Mouse (Mus musculus): ENCODE measurements around the gene Lasp1. TPM values are rescaled to one million over a fixed set of nuclear protein-coding genes. Genes with fewer than 3 reads are reported as not detected.

Lasp1 gene
- polyA plus RNA-seq, 1 experiment from 2014 or later = 499 TPM

GRCm38 (mm10) chr11:97801409-97802193 is 2.8 kb downstream of the Lasp1 start:
- 71% methylated on average over 8 of the region's 8 CpGs for WGBS (ENCODE audit: missing documents)
- Histone ChIP-seq H3K4me3 (ENCODE audit: inconsistent target) (peak overlapping the region; percentile 98), H3K27ac (peak overlapping the region; percentile 98), H3K79me2 (ENCODE audit: inconsistent target) (peaks cover 68% of the 10 kb centered on the region), H3K36me3 (ENCODE audit: inconsistent target) (peaks cover 8% of the 10 kb centered on the region; the same call in 1 of the 2 replicates)

- WGBS (ENCODE audit: missing documents) = 75% methylated on average over 1 of the region's 1 CpGs
- H3K27ac ChIP-seq = peak overlapping the region; percentile 98
- peaks cover 73% of the 10 kb centered on the region for H3K79me2 ChIP-seq (ENCODE audit: inconsistent target)
- no peak overlapping the region; the same call in 1 of the 2 replicates for H3K4me3 ChIP-seq (ENCODE audit: inconsistent target)
- H3K36me3 ChIP-seq (ENCODE audit: inconsistent target) = peaks cover 13% of the 10 kb centered on the region; the same call in 1 of the 2 replicates
Observed at GRCm38 (mm10) chr11:97802194-97802470, 3.3 kb downstream of the Lasp1 start.

GRCm38 (mm10) chr11:97802495-97802894 is 3.7 kb downstream of the Lasp1 start:
- H3K79me2 ChIP-seq (ENCODE audit: inconsistent target) = peaks cover 77% of the 10 kb centered on the region
- no peak overlapping the region for H3K4me3 ChIP-seq (ENCODE audit: inconsistent target)
- no peak overlapping the region for H3K27ac ChIP-seq
- peaks cover 14% of the 10 kb centered on the region; the same call in 1 of the 2 replicates for H3K36me3 ChIP-seq (ENCODE audit: inconsistent target)
- WGBS (ENCODE audit: missing documents) = 100% methylated on average over 2 of the region's 6 CpGs

- H3K79me2 ChIP-seq (ENCODE audit: inconsistent target) = peaks cover 90% of the 10 kb centered on the region
- H3K4me3 ChIP-seq (ENCODE audit: inconsistent target) = no peak overlapping the region
- WGBS (ENCODE audit: missing documents) = 95% methylated on average over 5 of the region's 5 CpGs
- H3K36me3 ChIP-seq (ENCODE audit: inconsistent target) = peaks cover 23% of the 10 kb centered on the region; the same call in 1 of the 2 replicates
- no peak overlapping the region for H3K27ac ChIP-seq
Observed at GRCm38 (mm10) chr11:97803847-97804246, 5.0 kb downstream of the Lasp1 start.

GRCm38 (mm10) chr11:97804841-97805661 is 6.3 kb downstream of the Lasp1 start:
- Histone ChIP-seq H3K27ac (no peak overlapping the region), H3K36me3 (ENCODE audit: inconsistent target) (peaks cover 23% of the 10 kb centered on the region; the same call in 1 of the 2 replicates), H3K79me2 (ENCODE audit: inconsistent target) (peaks cover 99% of the 10 kb centered on the region), H3K4me3 (ENCODE audit: inconsistent target) (no peak overlapping the region)
- WGBS (ENCODE audit: missing documents) = 58% methylated on average over 9 of the region's 9 CpGs

GRCm38 (mm10) chr11:97805662-97806612 is 7.1 kb downstream of the Lasp1 start:
- no peak overlapping the region for H3K4me3 ChIP-seq (ENCODE audit: inconsistent target)
- peaks cover 31% of the 10 kb centered on the region; the same call in 1 of the 2 replicates for H3K36me3 ChIP-seq (ENCODE audit: inconsistent target)
- no peak overlapping the region for H3K27ac ChIP-seq
- 92% methylated on average over 15 of the region's 15 CpGs for WGBS (ENCODE audit: missing documents)
- peaks cover 100% of the 10 kb centered on the region for H3K79me2 ChIP-seq (ENCODE audit: inconsistent target)

- Histone ChIP-seq H3K79me2 (ENCODE audit: inconsistent target) (peaks cover 100% of the 10 kb centered on the region), H3K4me3 (ENCODE audit: inconsistent target) (no peak overlapping the region), H3K36me3 (ENCODE audit: inconsistent target) (peaks cover 38% of the 10 kb centered on the region; the same call in 1 of the 2 replicates), H3K27ac (no peak overlapping the region)
- WGBS (ENCODE audit: missing documents) = 93% methylated on average over 7 of the region's 7 CpGs
Observed at GRCm38 (mm10) chr11:97806613-97806964, 7.8 kb downstream of the Lasp1 start.

- 56% methylated on average over 6 of the region's 6 CpGs for WGBS (ENCODE audit: missing documents)
- H3K79me2 ChIP-seq (ENCODE audit: inconsistent target) = peaks cover 100% of the 10 kb centered on the region
- no peak overlapping the region for H3K27ac ChIP-seq
- H3K36me3 ChIP-seq (ENCODE audit: inconsistent target) = peaks cover 46% of the 10 kb centered on the region; the same call in 1 of the 2 replicates
- no peak overlapping the region for H3K4me3 ChIP-seq (ENCODE audit: inconsistent target)
Observed at GRCm38 (mm10) chr11:97807626-97808025, 8.8 kb downstream of the Lasp1 start.

- H3K4me3 ChIP-seq (ENCODE audit: inconsistent target) = no peak overlapping the region
- no peak overlapping the region for H3K27ac ChIP-seq
- H3K79me2 ChIP-seq (ENCODE audit: inconsistent target) = peaks cover 100% of the 10 kb centered on the region
- 90% methylated on average over 2 of the region's 2 CpGs for WGBS (ENCODE audit: missing documents)
- H3K36me3 ChIP-seq (ENCODE audit: inconsistent target) = peaks cover 51% of the 10 kb centered on the region; the same call in 1 of the 2 replicates
Observed at GRCm38 (mm10) chr11:97808093-97808492, 9.3 kb downstream of the Lasp1 start.

- Histone ChIP-seq H3K27ac (no peak overlapping the region), H3K4me3 (ENCODE audit: inconsistent target) (no peak overlapping the region), H3K79me2 (ENCODE audit: inconsistent target) (peaks cover 100% of the 10 kb centered on the region), H3K36me3 (ENCODE audit: inconsistent target) (peaks cover 57% of the 10 kb centered on the region; the same call in 1 of the 2 replicates)
- 99% methylated on average over 4 of the region's 5 CpGs for WGBS (ENCODE audit: missing documents)
Observed at GRCm38 (mm10) chr11:97808621-97809234, 9.9 kb downstream of the Lasp1 start.

GRCm38 (mm10) chr11:97809235-97810121 is 10.7 kb downstream of the Lasp1 start:
- H3K27ac ChIP-seq = peak overlapping the region; percentile 10; the same call in 1 of the 2 replicates
- H3K36me3 ChIP-seq (ENCODE audit: inconsistent target) = peaks cover 63% of the 10 kb centered on the region; the same call in 1 of the 2 replicates
- WGBS (ENCODE audit: missing documents) = 77% methylated on average over 7 of the region's 7 CpGs
- no peak overlapping the region for H3K4me3 ChIP-seq (ENCODE audit: inconsistent target)
- H3K79me2 ChIP-seq (ENCODE audit: inconsistent target) = peaks cover 100% of the 10 kb centered on the region

- 75% methylated on average over 7 of the region's 7 CpGs for WGBS (ENCODE audit: missing documents)
- no peak overlapping the region for H3K27ac ChIP-seq
- H3K36me3 ChIP-seq (ENCODE audit: inconsistent target) = peaks cover 72% of the 10 kb centered on the region; the same call in 1 of the 2 replicates
- H3K79me2 ChIP-seq (ENCODE audit: inconsistent target) = peaks cover 100% of the 10 kb centered on the region
- H3K4me3 ChIP-seq (ENCODE audit: inconsistent target) = no peak overlapping the region
Observed at GRCm38 (mm10) chr11:97810356-97810755, 11.6 kb downstream of the Lasp1 start.

GRCm38 (mm10) chr11:97810970-97811369 is 12.2 kb downstream of the Lasp1 start:
- Histone ChIP-seq H3K36me3 (ENCODE audit: inconsistent target) (peaks cover 76% of the 10 kb centered on the region; the same call in 1 of the 2 replicates), H3K4me3 (ENCODE audit: inconsistent target) (no peak overlapping the region), H3K27ac (no peak overlapping the region), H3K79me2 (ENCODE audit: inconsistent target) (peaks cover 100% of the 10 kb centered on the region)
- whole genome bisulfite sequencing (ENCODE audit: missing documents) = 93% methylated on average over 2 of the region's 3 CpGs

All from macrophage (primary cell).